Comparison of ENCODE assay signal across 9 mouse cellular contexts in the genomic region with DNA sequence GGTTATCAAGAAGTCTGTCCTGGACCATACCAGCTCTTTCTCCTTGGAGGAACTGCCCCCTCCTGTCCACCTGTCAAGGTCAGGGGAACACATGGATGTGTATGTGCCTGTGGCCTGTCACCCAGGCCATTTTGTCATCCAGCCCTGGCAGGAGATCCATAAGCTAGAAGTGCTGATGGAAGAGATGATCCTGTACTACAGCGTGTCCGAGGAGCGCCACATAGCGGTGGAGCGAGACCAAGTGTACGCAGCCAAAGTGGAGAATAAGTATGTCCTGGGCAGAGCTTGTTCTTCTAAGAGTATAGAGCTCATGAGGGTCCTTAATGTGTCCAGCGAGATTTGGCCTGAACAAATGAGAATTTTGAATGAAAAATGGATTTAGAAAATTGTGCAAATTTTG. TPM values are rescaled to one million over a fixed set of nuclear protein-coding genes. Genes with fewer than 3 reads are reported as not detected.
DNase-seq lines count a peak whose midpoint lies in the region; ATAC-seq and TF ChIP-seq lines count a peak whose summit lies in the region.
"Had no signal": no experiment of that assay in that cellular context is flagged by ENCODE, and none has a peak within 500 bp of the region (broad histone marks: within the 10 kb centered on the region; RNA-seq: fewer than 3 reads in every experiment).

No protein-coding gene starts in this region.

- ATAC-seq in hindbrain, postnatal 0 days, result peak; percentile 66; the same call in 1 of the 2 replicates
- ATAC-seq in liver, postnatal 0 days, result no peak; the same call in 1 of the 2 replicates

- H3K4me2 ChIP-seq in hindbrain, postnatal 0 days (ENCODE audit: low read depth, low read length), result no peak overlapping the region
- no peak overlapping the region for H3K4me2 ChIP-seq in liver, postnatal 0 days (ENCODE audit: low read depth, low read length)
- H3K4me2 ChIP-seq: limb, embryonic 15.5 days had no signal

- no peaks in the 10 kb centered on the region for H3K9me3 ChIP-seq in hindbrain, postnatal 0 days (ENCODE audit: low read length)
- H3K9me3 ChIP-seq in liver, postnatal 0 days (ENCODE audit: low read length), result no peaks in the 10 kb centered on the region
- H3K9me3 ChIP-seq: limb, embryonic 15.5 days had no signal

- peak; percentile 50 for DNase-seq in gastrocnemius, adult 2 months
- DNase-seq in gastrocnemius, adult 8-10 months (ENCODE audit: low spot score in 2 of 2), result no peak
- DNase-seq in testis, postnatal 14 days (ENCODE audit: low spot score), result no peak
- peak; percentile 48 for DNase-seq in hindbrain, postnatal 0 days (ENCODE audit: low spot score)
- peak; percentile 50 for DNase-seq in liver, postnatal 0 days
- no peak for DNase-seq in spleen, postnatal 36 days (ENCODE audit: low spot score in 2 of 2)
- DNase-seq in spleen, postnatal 14 days (ENCODE audit: low spot score in 2 of 2), result no peak

- peak; percentile 60 for TF ChIP-seq CTCF in gastrocnemius, adult 2 months (IDR thresholded peaks at IDR 0.05)
- TF ChIP-seq CTCF in testis, adult 2 months (IDR thresholded peaks at IDR 0.05; ENCODE audit: control insufficient read depth, insufficient read depth, insufficient replicate concordance, low read depth, low read length), result peak; percentile 42; the same call in 1 of the 2 replicates
- peak; percentile 73 for TF ChIP-seq CTCF in hindbrain, postnatal 0 days (IDR thresholded peaks at IDR 0.05; ENCODE audit: low read depth)
- peak; percentile 76 for TF ChIP-seq CTCF in liver, postnatal 0 days (IDR thresholded peaks at IDR 0.05; ENCODE audit: low read depth)

- no peak overlapping the region for H3K4me3 ChIP-seq in gastrocnemius, adult 2 months
- H3K4me3 ChIP-seq in testis, adult 2 months (ENCODE audit: control insufficient read depth, low read depth, low read length), result no peak overlapping the region
- H3K4me3 ChIP-seq in hindbrain, postnatal 0 days (ENCODE audit: low read length), result no peak overlapping the region
- no peak overlapping the region for H3K4me3 ChIP-seq in liver, postnatal 0 days (ENCODE audit: low read depth, low read length)
- H3K4me3 ChIP-seq: limb, embryonic 15.5 days had no signal

- intact Hi-C loops in gastrocnemius, adult 2 months (cut with DNase I), result loop anchor here (5.0 kb wide), 1 partner anchor 84 kb away; no protein-coding TSS in a partner anchor

- TF ChIP-seq EP300 in liver, postnatal 0 days (IDR thresholded peaks at IDR 0.05; ENCODE audit: low read depth), result no peak

- no peaks in the 10 kb centered on the region for H3K27me3 ChIP-seq in testis, adult 2 months (ENCODE audit: control insufficient read depth, insufficient read depth, low read length)
- H3K27me3 ChIP-seq in hindbrain, postnatal 0 days (ENCODE audit: insufficient read depth, low read length), result no peaks in the 10 kb centered on the region
- H3K27me3 ChIP-seq in liver, postnatal 0 days (ENCODE audit: insufficient read depth, low read length), result no peaks in the 10 kb centered on the region
- H3K27me3 ChIP-seq: limb, embryonic 15.5 days had no signal

- H3K9ac ChIP-seq in hindbrain, postnatal 0 days (replicated peaks; ENCODE audit: low read length), result no peak overlapping the region
- H3K9ac ChIP-seq in liver, postnatal 0 days (replicated peaks), result no peak overlapping the region
- H3K9ac ChIP-seq: limb, embryonic 15.5 days had no signal

- no peaks in the 10 kb centered on the region for H3K4me1 ChIP-seq in testis, adult 2 months (ENCODE audit: control insufficient read depth, insufficient read depth, low read length)
- H3K4me1 ChIP-seq in hindbrain, postnatal 0 days (ENCODE audit: insufficient read depth, low read length), result no peaks in the 10 kb centered on the region
- H3K4me1 ChIP-seq in liver, postnatal 0 days (ENCODE audit: insufficient read depth), result no peaks in the 10 kb centered on the region
- H3K4me1 ChIP-seq: limb, embryonic 15.5 days had no signal

- no peak for TF ChIP-seq POLR2A in testis, adult 2 months (IDR thresholded peaks at IDR 0.05; ENCODE audit: control insufficient read depth, low read depth, low read length)

- no peaks in the 10 kb centered on the region; the same call in 1 of the 2 replicates for H3K36me3 ChIP-seq in testis, adult 2 months (ENCODE audit: control insufficient read depth, insufficient read depth, low read length)
- 0 out of 2 replicates have a peak, but pooled peaks cover 2% of the 10 kb centered on the region for H3K36me3 ChIP-seq in hindbrain, postnatal 0 days (ENCODE audit: insufficient read depth, low read length)
- H3K36me3 ChIP-seq in liver, postnatal 0 days (replicated peaks; ENCODE audit: insufficient read depth, low read length), result peaks cover 17% of the 10 kb centered on the region
- H3K36me3 ChIP-seq: limb, embryonic 15.5 days had no signal

- WGBS in hindbrain, postnatal 0 days, result 45% methylated on average over 7 of the region's 7 CpGs
- 46% methylated on average over 7 of the region's 7 CpGs for WGBS in liver, postnatal 0 days (ENCODE audit: insufficient replicate concordance)

- H3K27ac ChIP-seq in gastrocnemius, adult 2 months, result no peak overlapping the region
- H3K27ac ChIP-seq in testis, adult 2 months (ENCODE audit: control insufficient read depth, insufficient read depth, low read depth, low read length), result no peak overlapping the region
- no peak overlapping the region for H3K27ac ChIP-seq in hindbrain, postnatal 0 days
- no peak overlapping the region for H3K27ac ChIP-seq in liver, postnatal 0 days (ENCODE audit: low read depth)
- H3K27ac ChIP-seq: limb, embryonic 15.5 days had no signal

RNA-seq across cellular contexts. Expression of a gene that starts 12.8 kb away (rescaled TPM):
- total RNA-seq in gastrocnemius, adult 2 months (2021), result 100 to 1,000 TPM; 173 to 208 TPM
- 100 to 1,000 TPM; 175 to 195 (median 187) TPM for total RNA-seq in gastrocnemius, adult 8-10 months (2022)
- 24.7 and 29.7 TPM in 2 replicates for polyA plus RNA-seq in testis, adult 2 months (2012; rRNA removed)
- 0.58 and 1.3 TPM in 2 replicates for total RNA-seq in hindbrain, postnatal 0 days (2014; rRNA removed)
- 2.3 and 2.5 TPM in 2 replicates for polyA plus RNA-seq in hindbrain, postnatal 0 days (2015; fragmentation: Nextera tagmentation; extraction: Ambion mirVana)
- 13.9 and 14.1 TPM in 2 replicates for polyA plus RNA-seq in liver, postnatal 0 days (2015; fragmentation: Nextera tagmentation; extraction: Ambion mirVana)

Comparison
In these comparisons a context has a peak if more than half of its experiments do, and no peak if none do; other contexts are left out.
1. DNase-seq: peak in gastrocnemius, adult 2 months (single experiment), hindbrain, postnatal 0 days (single experiment) and liver, postnatal 0 days (single experiment); none in gastrocnemius, adult 8-10 months (0 of 2), testis, postnatal 14 days (single experiment), spleen, postnatal 36 days (0 of 2) and spleen, postnatal 14 days (0 of 2).
2. RNA of a gene that starts 12.8 kb away (total RNA-seq): 173 to 208 TPM in gastrocnemius, adult 2 months and 175 to 195 TPM in gastrocnemius, adult 8-10 months; 0.58 to 1.3 TPM in hindbrain, postnatal 0 days; every median in the first group is over 10 times any median in the second.
3. Peak in every context shown above with its lines, with median percentiles within 50 percentile points of each other: CTCF ChIP-seq.